In the genomic region with DNA sequence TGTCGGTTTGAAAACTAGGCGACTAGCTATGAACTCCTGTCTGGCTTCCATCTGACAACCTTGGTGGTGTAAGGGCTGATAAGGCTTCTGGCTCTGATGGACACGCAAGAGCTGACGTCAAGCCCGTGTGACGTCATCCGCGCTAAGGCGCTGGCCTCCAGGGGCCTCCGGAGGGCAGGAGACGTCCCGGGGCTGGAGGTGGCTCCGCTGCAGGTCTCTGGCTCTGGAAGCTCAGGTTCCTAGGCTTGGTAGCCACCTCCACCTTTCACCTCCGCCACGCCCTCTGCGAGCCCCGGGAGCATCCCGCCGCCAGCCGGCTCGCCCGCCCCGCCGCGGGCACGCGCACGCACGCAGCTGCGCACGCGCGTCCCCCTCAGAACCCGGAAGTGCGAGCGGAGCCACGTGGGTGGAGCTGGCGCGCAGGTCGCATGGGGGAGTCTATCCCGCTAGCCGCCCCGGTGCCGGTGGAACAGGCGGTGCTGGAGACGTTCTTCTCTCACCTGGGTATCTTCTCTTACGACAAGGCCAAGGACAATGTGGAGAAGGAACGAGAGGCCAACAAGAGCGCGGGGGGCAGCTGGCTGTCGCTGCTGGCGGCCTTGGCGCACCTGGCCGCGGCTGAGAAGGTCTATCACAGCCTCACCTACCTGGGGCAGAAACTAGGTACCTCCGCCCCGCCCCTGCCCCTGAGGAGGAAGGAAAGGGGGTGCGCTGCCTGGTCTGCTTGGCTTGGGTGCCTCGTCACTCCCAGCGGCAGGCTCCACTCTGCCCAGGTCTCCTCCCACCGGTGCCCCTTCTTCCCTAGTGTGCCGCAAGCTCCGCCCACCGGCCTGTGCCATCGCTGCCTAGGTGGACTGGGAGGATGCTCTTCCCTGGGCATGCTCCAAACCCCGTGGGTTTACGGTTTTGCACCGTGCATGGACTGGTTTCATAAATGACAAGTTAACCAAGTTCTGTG, we compare ENCODE assay signal across 8 mouse cellular contexts. TPM values are rescaled to one million over a fixed set of nuclear protein-coding genes. Genes with fewer than 3 reads are reported as not detected.
DNase-seq lines count a peak whose midpoint lies in the region; ATAC-seq and TF ChIP-seq lines count a peak whose summit lies in the region.

Gene BC048403 (plus strand): TSS at position 390 of the 958 bp plus-strand sequence.

- H3K27ac ChIP-seq in hindbrain, postnatal 0 days: peak within 1 kb of the TSS; percentile 86
- H3K27ac ChIP-seq in left cerebral cortex, adult 2 months: peak within 1 kb of the TSS; percentile 95

- peak within 1 kb of the TSS; percentile 94 for H3K4me3 ChIP-seq in hindbrain, postnatal 0 days (ENCODE audit: low read length)
- peak within 1 kb of the TSS; percentile 63 for H3K4me3 ChIP-seq in left cerebral cortex, adult 2 months

- WGBS in hindbrain, postnatal 0 days: under 1% methylated on average over 68 of the region's 68 CpGs

- ATAC-seq in hindbrain, postnatal 0 days: peak; percentile 93
- peak; percentile 90 for ATAC-seq in megakaryocyte, adult 5-6 weeks (ENCODE audit: poor library complexity, severe bottlenecking)

- no peaks in the 10 kb centered on the region for H3K9me3 ChIP-seq in hindbrain, postnatal 0 days (ENCODE audit: low read length)

- intact Hi-C loops in left cerebral cortex, adult 2 months (cut with DNase I): loop anchor here (2.0 kb wide), 1 partner anchor 99 kb away; the partner anchor contains the start of gene D930020B18Rik

- peak; percentile 90 for DNase-seq in T-cell, adult 2 months (ENCODE audit: low spot score)
- DNase-seq in cerebellum, postnatal 36 days: peak; percentile 84 to 88
- DNase-seq in gastrocnemius, adult 18-20 months (ENCODE audit: low spot score): peak; percentile 82
- peak; percentile 94 for DNase-seq in hindbrain, postnatal 0 days (ENCODE audit: low spot score)
- peak; percentile 88 to 92 for DNase-seq in left cerebral cortex, adult 2 months (ENCODE audit: extremely low spot score in 1 of 2, low spot score in 2 of 2)
- DNase-seq in right cerebral cortex, adult 2 months (ENCODE audit: low spot score in 2 of 2): peak; percentile 80 to 85
- peak; percentile 84 for DNase-seq in urinary bladder, postnatal 14 days (ENCODE audit: low spot score)

- no peaks in the 10 kb centered on the region for H3K27me3 ChIP-seq in hindbrain, postnatal 0 days (ENCODE audit: insufficient read depth, low read length)

- H3K9ac ChIP-seq in hindbrain, postnatal 0 days (replicated peaks; ENCODE audit: low read length): peak within 1 kb of the TSS; percentile 72

- H3K4me2 ChIP-seq in hindbrain, postnatal 0 days (ENCODE audit: low read depth, low read length): peak within 1 kb of the TSS; percentile 99

- TF ChIP-seq CTCF in hindbrain, postnatal 0 days (IDR thresholded peaks at IDR 0.05; ENCODE audit: low read depth): no peak
- TF ChIP-seq CTCF in left cerebral cortex, adult 2 months (IDR thresholded peaks at IDR 0.05): no peak; the same call in none of the 2 replicates

- H3K4me1 ChIP-seq in hindbrain, postnatal 0 days (ENCODE audit: insufficient read depth, low read length): no peaks in the 10 kb centered on the region

- no peaks in the 10 kb centered on the region for H3K36me3 ChIP-seq in hindbrain, postnatal 0 days (ENCODE audit: insufficient read depth, low read length)

RNA-seq across cellular contexts. Expression of gene BC048403, which starts in this region (rescaled TPM):
- total RNA-seq in gastrocnemius, adult 18-20 months (2021): 1 to 10 TPM; 1.4 to 1.8 TPM
- 2.0 and 3.9 TPM in 2 replicates for total RNA-seq in hindbrain, postnatal 0 days (2014; rRNA removed)
- 1.5 and 1.9 TPM in 2 replicates for polyA plus RNA-seq in hindbrain, postnatal 0 days (2015; fragmentation: Nextera tagmentation; extraction: Ambion mirVana)
- total RNA-seq in left cerebral cortex, adult 2 months (2021): 10 to 100 TPM in 1 of 2 experiments, 1 to 10 TPM in 1; 9.9 to 10.4 TPM
- total RNA-seq in megakaryocyte, adult 5-6 weeks (2015): 7.0 and 8.5 TPM in 2 replicates
- 1.1 and 2.7 TPM in 2 replicates for total RNA-seq in megakaryocyte, adult 5-6 weeks (2017)

Comparison
In these comparisons a context has a peak if more than half of its experiments do, and no peak if none do; other contexts are left out.
1. Peak in every context shown above with its lines: DNase-seq, ATAC-seq, H3K4me3 ChIP-seq and H3K27ac ChIP-seq.